Comparison of ENCODE assay signal across 12 mouse cellular contexts in the genomic region with DNA sequence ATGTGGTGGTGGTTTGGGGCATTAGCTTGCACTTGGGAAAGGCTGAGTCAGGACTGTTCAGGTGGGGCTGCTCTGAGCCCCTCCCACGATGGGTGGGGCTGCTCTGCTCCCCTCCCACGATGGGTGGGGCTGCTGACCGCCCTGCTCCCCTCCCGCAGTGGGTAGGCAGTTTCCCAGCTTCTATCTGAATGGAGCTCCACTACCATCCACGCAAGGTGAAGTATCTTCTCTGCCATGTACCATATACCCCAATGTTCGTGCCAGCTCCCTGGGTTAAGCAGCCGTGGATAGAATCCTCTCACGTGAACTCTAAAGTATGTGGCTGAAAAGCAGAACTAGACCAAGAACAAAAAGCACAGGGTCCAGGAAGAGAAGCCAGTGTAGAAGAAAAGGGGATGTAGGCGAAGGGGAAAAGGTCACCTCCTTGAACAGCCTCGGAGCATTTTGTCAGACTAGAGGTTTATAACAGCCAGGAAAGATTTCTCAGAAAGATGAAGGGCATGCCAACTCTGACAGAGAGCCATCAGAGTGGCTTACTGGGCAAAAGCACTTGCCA. TPM values are rescaled to one million over a fixed set of nuclear protein-coding genes. Genes with fewer than 3 reads are reported as not detected.
DNase-seq lines count a peak whose midpoint lies in the region.
"Had no signal": no experiment of that assay in that cellular context is flagged by ENCODE, and none has a peak within 500 bp of the region (broad histone marks: within the 10 kb centered on the region; RNA-seq: fewer than 3 reads in every experiment).

No protein-coding gene starts in this region.

- DNase-seq in spleen, adult 12 weeks (ENCODE audit: low spot score) = peak; percentile 55
- DNase-seq in spleen, postnatal 14 days (ENCODE audit: low spot score in 2 of 2) = no peak
- DNase-seq in c-Kit-positive CD71-positive TER-119-negative erythroid progenitor cells, embryonic 14.5 days (ENCODE audit: low read depth) = peak; percentile 45
- no peak for DNase-seq in embryo, embryonic 10.5 days (ENCODE audit: low spot score)
- DNase-seq in thymus, postnatal 0 days (ENCODE audit: low spot score) = no peak
- no peak for DNase-seq in left cerebral cortex, adult 11 months (ENCODE audit: low spot score)
- DNase-seq: cerebellum, postnatal 14 days; heart, postnatal 10 days; kidney, postnatal 10 days; thymus, postnatal 14 days had no signal

- H3K27ac ChIP-seq in macrophage = peak overlapping the region; percentile 85
- H3K27ac ChIP-seq: forebrain, embryonic 15.5 days had no signal

- peak overlapping the region; percentile 15 for H3K4me3 ChIP-seq in macrophage (ENCODE audit: inconsistent target)
- H3K4me3 ChIP-seq: forebrain, embryonic 15.5 days had no signal

- no peaks in the 10 kb centered on the region for H3K79me2 ChIP-seq in macrophage (ENCODE audit: inconsistent target)

- no peaks in the 10 kb centered on the region for H3K36me3 ChIP-seq in macrophage (ENCODE audit: inconsistent target)
- H3K36me3 ChIP-seq: forebrain, embryonic 15.5 days had no signal

- 5% methylated on average over 10 of the region's 10 CpGs for WGBS in macrophage (ENCODE audit: missing documents)

RNA-seq across cellular contexts. Expression of a gene that starts 54.0 kb away (rescaled TPM):
- total RNA-seq in macrophage (2018; cell fraction: chromatin; rRNA removed) = 10 to 100 TPM; 28.8 to 85.5 (median 55.0) TPM
- 10 to 100 TPM in 25 of 26 experiments, 1 to 10 TPM in 1; 8.5 to 44.7 (median 31.6) TPM for total RNA-seq in macrophage (2018; cell fraction: cytosol; rRNA removed)
- total RNA-seq in macrophage (2018; cell fraction: nucleus; rRNA removed) = 100 to 1,000 TPM in 1 of 26 experiments, 10 to 100 TPM in 25; 26.3 to 107 (median 56.6) TPM
- 14.1 to 29.4 TPM (median 16.9 TPM) in 3 replicates for polyA plus RNA-seq in macrophage (2018)
- polyA plus RNA-seq in thymus, postnatal 0 days (2015; fragmentation: Nextera tagmentation; extraction: Ambion mirVana) = 5.8 and 6.9 TPM in 2 replicates

Comparison
In these comparisons a context has a peak if more than half of its experiments do, and no peak if none do; other contexts are left out.
1. DNase-seq: peak in spleen, adult 12 weeks (single experiment) and c-Kit-positive CD71-positive TER-119-negative erythroid progenitor cells, embryonic 14.5 days (single experiment); none in spleen, postnatal 14 days (0 of 2), embryo, embryonic 10.5 days (single experiment), thymus, postnatal 0 days (single experiment) and left cerebral cortex, adult 11 months (single experiment).